Mouse (Mus musculus) G1E (cell line): ENCODE data around the gene Zfp106.

Experiments used
- CTCF ChIP-seq: IDR thresholded peaks from 2 replicates; pipeline ENCODE4 v1.5.1; 2012; ENCODE audit warnings: low read depth, low read length, inconsistent platforms, mixed read lengths
- POLR2AphosphoS5 ChIP-seq: IDR thresholded peaks from 2 replicates; pipeline ENCODE4 v1.6.1; 2012; ENCODE audit warnings: low read depth, low read length, inconsistent platforms; ENCODE audit not compliant: insufficient replicate concordance

- no peak for TF ChIP-seq CTCF
- no peak for TF ChIP-seq POLR2AphosphoS5
Observed at GRCm38 (mm10) chr2:120589759-120590158, 26.1 kb upstream of the Zfp106 start.
